7 mouse cellular contexts compared by ENCODE assay signal in genomic region chr5:8840887-8841286, GRCm38 (mm10). TPM values are rescaled to one million over a fixed set of nuclear protein-coding genes. Genes with fewer than 3 reads are reported as not detected.
DNase-seq lines count a peak whose midpoint lies in the region; TF ChIP-seq lines count a peak whose summit lies in the region.

No protein-coding gene starts in this region.

- no peak overlapping the region for H3K4me3 ChIP-seq in CH12.LX (replicated peaks in 1 of 3; ENCODE audit: low read depth in 2 of 3, low read length in 2 of 3, poor library complexity in 1 of 3)

- no peak overlapping the region for H3K9ac ChIP-seq in CH12.LX (ENCODE audit: insufficient read depth, low read depth)

- TF ChIP-seq POLR2A in CH12.LX (IDR thresholded peaks at IDR 0.05; ENCODE audit: low read depth, low read length) = no peak

- no peak for TF ChIP-seq EP300 in CH12.LX (IDR thresholded peaks at IDR 0.05; ENCODE audit: low read length)

- no peaks in the 10 kb centered on the region for H3K79me2 ChIP-seq in CH12.LX (replicated peaks; ENCODE audit: control insufficient read depth, extremely low read depth, insufficient read depth, poor library complexity, severe bottlenecking)

- H3K4me2 ChIP-seq in CH12.LX (ENCODE audit: insufficient read depth, low read depth, poor library complexity, severe bottlenecking) = no peak overlapping the region

- H3K9me3 ChIP-seq in CH12.LX (replicated peaks; ENCODE audit: low read length) = no peaks in the 10 kb centered on the region

- H3K27me3 ChIP-seq in CH12.LX (replicated peaks) = no peaks in the 10 kb centered on the region

- peaks cover 2 to 16% of the 10 kb centered on the region in 2 experiments; a peak in 1 of 4 replicates for H3K4me1 ChIP-seq in CH12.LX (ENCODE audit: control insufficient read depth in 1 of 2, insufficient read depth in 2 of 2)

- peak; percentile 61 for TF ChIP-seq RAD21 in CH12.LX (IDR thresholded peaks at IDR 0.05; ENCODE audit: low read depth, low read length)

- peak; percentile 73 to 77; a peak in 3 of 4 replicates for TF ChIP-seq CTCF in CH12.LX (conservative IDR thresholded peaks at IDR 0.05 in 1 of 2, IDR thresholded peaks at IDR 0.05 in 1 of 2; ENCODE audit: low read depth in 2 of 2, low read length in 2 of 2)

- in situ Hi-C loops in CH12.LX (cut with MboI; ENCODE audit: low pct_ligation_motif_present, low pct_unique_long_range_greater_than_20kb, low sequenced_read_pairs) = loop anchor here (25.0 kb wide), 2 partner anchors 154 to 354 kb away; no protein-coding TSS in a partner anchor

- dilution Hi-C loops in CH12.LX (cut with MboI; ENCODE audit: extremely low pct_ligation_motif_present, extremely low pct_unique_long_range_greater_than_20kb, low sequenced_read_pairs) = no loop called here

- no peak overlapping the region for H3K27ac ChIP-seq in CH12.LX (ENCODE audit: insufficient read depth, low read depth)

- DNase-seq in CH12.LX (ENCODE audit: extremely low read depth) (peak; percentile 76), R1 (ENCODE audit: low read depth, low spot score) (peak; percentile 76)
- DNase-seq in cerebellum, postnatal 4 days (ENCODE audit: low spot score in 2 of 2) = peak; percentile 61 to 72
- DNase-seq in gastrocnemius, postnatal 10 days = peak; percentile 44
- peak; percentile 57 to 85 for DNase-seq in kidney, postnatal 36 days
- DNase-seq in lung, postnatal 14 days = peak; percentile 61
- DNase-seq in right cerebral cortex, postnatal 10 days (ENCODE audit: low spot score in 2 of 2) = peak; percentile 54 to 73

- H3K36me3 ChIP-seq in CH12.LX (replicated peaks in 1 of 2; ENCODE audit: control insufficient read depth in 1 of 2, insufficient read depth in 1 of 2, low read length in 1 of 2) = peaks cover 0 to 4% of the 10 kb centered on the region in 2 experiments

TF ChIP-seq in CH12.LX, 34 proteins besides CTCF, POLR2A, EP300 and RAD21:
- TF ChIP-seq JUND (conservative IDR thresholded peaks at IDR 0.05; ENCODE audit: low read depth, low read length) = no peak
- TF ChIP-seq ZNF384 (IDR thresholded peaks at IDR 0.05; ENCODE audit: low read depth, low read length) = no peak
- TF ChIP-seq TCF12 (IDR thresholded peaks at IDR 0.05; ENCODE audit: low read depth, low read length) = no peak
- TF ChIP-seq E2F4 (IDR thresholded peaks at IDR 0.05; ENCODE audit: insufficient replicate concordance, low read depth, low read length) = no peak
- no peak for TF ChIP-seq CHD2 (IDR thresholded peaks at IDR 0.05; ENCODE audit: low read length)
- TF ChIP-seq MXI1 (IDR thresholded peaks at IDR 0.05; ENCODE audit: low read depth, low read length) = no peak
- peak; percentile 89 for TF ChIP-seq SMC3 (IDR thresholded peaks at IDR 0.05; ENCODE audit: low read depth, low read length)
- no peak for TF ChIP-seq TBP (conservative IDR thresholded peaks at IDR 0.05; ENCODE audit: low read depth, low read length)
- peak; percentile 58; the same call in 1 of the 2 replicates for TF ChIP-seq MYC (IDR thresholded peaks at IDR 0.05; ENCODE audit: low read depth, low read length)
- peak; percentile 44; the same call in 1 of the 2 replicates for TF ChIP-seq ZC3H11A (IDR thresholded peaks at IDR 0.05; ENCODE audit: low read depth, low read length)
- no peak for TF ChIP-seq PAX5 (IDR thresholded peaks at IDR 0.05; ENCODE audit: low read length)
- TF ChIP-seq NRF1 (IDR thresholded peaks at IDR 0.05; ENCODE audit: low read depth, low read length) = no peak
- no peak for TF ChIP-seq ETS1 (conservative IDR thresholded peaks at IDR 0.05; ENCODE audit: low read depth, low read length)
- TF ChIP-seq BHLHE40 (IDR thresholded peaks at IDR 0.05; ENCODE audit: low read depth, low read length) = no peak
- TF ChIP-seq RCOR1 (conservative IDR thresholded peaks at IDR 0.05; ENCODE audit: low read depth, low read length) = no peak
- TF ChIP-seq JUN (IDR thresholded peaks at IDR 0.05; ENCODE audit: insufficient read depth, low read depth, low read length) = no peak
- TF ChIP-seq HCFC1 (IDR thresholded peaks at IDR 0.05; ENCODE audit: low read depth, low read length) = no peak
- no peak for TF ChIP-seq KAT2A (IDR thresholded peaks at IDR 0.05; ENCODE audit: insufficient replicate concordance, low read length)
- no peak for TF ChIP-seq NELFE (IDR thresholded peaks at IDR 0.05; ENCODE audit: low read depth, low read length)
- TF ChIP-seq MAZ (IDR thresholded peaks at IDR 0.05; ENCODE audit: low read depth, low read length) = no peak
- TF ChIP-seq ZKSCAN1 (IDR thresholded peaks at IDR 0.05; ENCODE audit: borderline replicate concordance, low read depth, low read length) = no peak

RNA-seq across cellular contexts. Expression of gene Abcb1b, which starts 42.9 kb away (rescaled TPM):
- total RNA-seq in CH12.LX (2012; rRNA removed) = 14.2 and 16.1 TPM in 2 replicates
- total RNA-seq in CH12.LX (2014; rRNA removed) = 1.5 and 1.8 TPM in 2 replicates
- polyA plus RNA-seq in CH12.LX (2012; ENCODE audit: insufficient read length, low read depth) = 1.2 and 1.5 TPM in 2 replicates
- 1 to 10 TPM in 1 of 2 experiments, under 1 TPM in 1; 0.75 to 1.2 TPM for total RNA-seq in gastrocnemius, postnatal 10 days (2021)

RNA-seq across cellular contexts. Expression of gene Abcb4, which starts 52.6 kb away (rescaled TPM):
- total RNA-seq in CH12.LX (2012; rRNA removed) (0.38 and 0.68 TPM in 2 replicates), CH12.LX (2014; rRNA removed) (0.24 and 0.27 TPM in 2 replicates)
- 0.29 and 0.37 TPM in 2 replicates for polyA plus RNA-seq in CH12.LX (2012; ENCODE audit: insufficient read length, low read depth)
- 10 to 100 TPM; 11.9 to 14.7 TPM for total RNA-seq in gastrocnemius, postnatal 10 days (2021)

Comparison
In these comparisons a context has a peak if more than half of its experiments do, and no peak if none do; other contexts are left out.
1. RNA of gene Abcb4, which starts 52.6 kb away (total RNA-seq): 11.9 to 14.7 TPM in gastrocnemius, postnatal 10 days; 0.24 to 0.68 TPM in CH12.LX; every median in the first group is over 4 times any median in the second.
2. Peak in every context shown above with its lines, with median percentiles within 50 percentile points of each other: DNase-seq.